Mouse (Mus musculus) heart, adult 2 months (tissue): ENCODE results near the gene Nup93. TPM values are rescaled to one million over a fixed set of nuclear protein-coding genes. Genes with fewer than 3 reads are reported as not detected.

Experiments used
- DNase-seq, 2 experiments: peaks; one replicate each; pipeline ENCODE4 v3.0.0; 2021
- H3K27ac ChIP-seq: fragments of 200-600 bp; 2 replicates; pipeline ENCODE4 v1.8.1; 2022
- H3K27me3 ChIP-seq: fragments of 200-500 bp; 2 replicates; pipeline ENCODE4 v1.6.1; 2012; ENCODE audit warnings: mild to moderate bottlenecking, low read length, inconsistent platforms, mixed read lengths; ENCODE audit not compliant: control insufficient read depth, insufficient read depth
- H3K36me3 ChIP-seq: fragments of 200-500 bp; 2 replicates; pipeline ENCODE4 v1.6.1; 2012; ENCODE audit warnings: low read length, inconsistent platforms; ENCODE audit not compliant: control insufficient read depth, insufficient read depth
- H3K4me1 ChIP-seq: fragments of 200-500 bp; 2 replicates; pipeline ENCODE4 v1.6.1; 2011; ENCODE audit warnings: low read length; ENCODE audit not compliant: control insufficient read depth, insufficient read depth
- H3K4me3 ChIP-seq: fragments of 200-600 bp; 2 replicates; pipeline ENCODE4 v1.8.1; 2022
- H3K79me2 ChIP-seq: fragments of 200-500 bp; replicated peaks from 2 replicates; pipeline ENCODE4 v1.6.1; 2012; ENCODE audit warnings: mild to moderate bottlenecking, inconsistent platforms, low read length, moderate library complexity, mixed read lengths; ENCODE audit not compliant: control insufficient read depth, insufficient read depth
- H3K9ac ChIP-seq: fragments of 200-500 bp; 2 replicates; pipeline ENCODE4 v1.6.1; 2012; ENCODE audit warnings: low read depth, mild to moderate bottlenecking, control low read depth, inconsistent platforms, low read length, mixed read lengths
- CTCF ChIP-seq: fragments of 200-600 bp; IDR thresholded peaks from 2 replicates; pipeline ENCODE4 v1.8.1; 2022; ENCODE audit warnings: antibody characterized with exemption, mild to moderate bottlenecking, moderate library complexity
- EP300 ChIP-seq: fragments of 200-500 bp; IDR thresholded peaks from 2 replicates; pipeline ENCODE4 v1.6.1; 2011; ENCODE audit warnings: low read depth, low read length, control low read depth; ENCODE audit not compliant: insufficient read depth
- POLR2A ChIP-seq: fragments of 200-500 bp; IDR thresholded peaks from 2 replicates; pipeline ENCODE4 v1.6.1; 2011; ENCODE audit warnings: mild to moderate bottlenecking, low read depth, low read length, control low read depth; ENCODE audit not compliant: insufficient read depth
- WGBS: fragments of 180-500 bp; shearing (Covaris S2); methylation state at CpG from one replicate; pipeline ENCODE4 v1.1.7; 2018; 5-methylcytosine and 5-hydroxymethylcytosine counted together
- intact Hi-C: fragments of 180-260 bp; cut with DNase I; formaldehyde crosslinking; loops from one replicate; pipeline ENCODE4 v1.15.1; 2025
- polyA plus RNA-seq: library from polyadenylated mRNA; depleted of rRNA; stranded (reverse); fragments of >200 nt; gene quantifications from 2 replicates; pipeline ENCODE4 v1.2.3, GENCODE M21; 2012
- total RNA-seq, 2 experiments: library from RNA; stranded (reverse); gene quantifications; 2 replicates each; pipeline ENCODE4 v1.2.3; 2021

Nup93 gene
- total and polyA plus RNA-seq, 3 experiments = 11.7 to 15.5 (median 13.7) TPM

- TF ChIP-seq EP300 (no peak), POLR2A (no peak), CTCF (no peak)
- H3K36me3 ChIP-seq = no peaks in the 10 kb centered on the region
- no peak for DNase-seq
- H3K27ac ChIP-seq = no peak overlapping the region
- H3K4me1 ChIP-seq = 0 out of 2 replicates have a peak, but pooled peaks cover 2% of the 10 kb centered on the region
- 33% methylated on average over 12 of the region's 12 CpGs for WGBS
- H3K27me3 ChIP-seq = no peaks in the 10 kb centered on the region
- no peaks in the 10 kb centered on the region for H3K79me2 ChIP-seq
- intact Hi-C loops = no loop called here
- H3K9ac ChIP-seq = no peak overlapping the region
- no peak overlapping the region for H3K4me3 ChIP-seq
Observed at GRCm38 (mm10) chr8:94324071-94324470, 109.7 kb downstream of the Nup93 start.

- Histone ChIP-seq H3K27me3 (no peaks in the 10 kb centered on the region), H3K27ac (no peak overlapping the region), H3K9ac (no peak overlapping the region), H3K79me2 (no peaks in the 10 kb centered on the region), H3K4me1 (0 out of 2 replicates have a peak, but pooled peaks cover 2% of the 10 kb centered on the region), H3K36me3 (no peaks in the 10 kb centered on the region), H3K4me3 (no peak overlapping the region)
- no peak for DNase-seq
- WGBS = 42% methylated on average over 4 of the region's 4 CpGs
- no peak for TF ChIP-seq EP300
- intact Hi-C loops = no loop called here
Observed at GRCm38 (mm10) chr8:94326016-94326415, 111.7 kb downstream of the Nup93 start.

DNA sequence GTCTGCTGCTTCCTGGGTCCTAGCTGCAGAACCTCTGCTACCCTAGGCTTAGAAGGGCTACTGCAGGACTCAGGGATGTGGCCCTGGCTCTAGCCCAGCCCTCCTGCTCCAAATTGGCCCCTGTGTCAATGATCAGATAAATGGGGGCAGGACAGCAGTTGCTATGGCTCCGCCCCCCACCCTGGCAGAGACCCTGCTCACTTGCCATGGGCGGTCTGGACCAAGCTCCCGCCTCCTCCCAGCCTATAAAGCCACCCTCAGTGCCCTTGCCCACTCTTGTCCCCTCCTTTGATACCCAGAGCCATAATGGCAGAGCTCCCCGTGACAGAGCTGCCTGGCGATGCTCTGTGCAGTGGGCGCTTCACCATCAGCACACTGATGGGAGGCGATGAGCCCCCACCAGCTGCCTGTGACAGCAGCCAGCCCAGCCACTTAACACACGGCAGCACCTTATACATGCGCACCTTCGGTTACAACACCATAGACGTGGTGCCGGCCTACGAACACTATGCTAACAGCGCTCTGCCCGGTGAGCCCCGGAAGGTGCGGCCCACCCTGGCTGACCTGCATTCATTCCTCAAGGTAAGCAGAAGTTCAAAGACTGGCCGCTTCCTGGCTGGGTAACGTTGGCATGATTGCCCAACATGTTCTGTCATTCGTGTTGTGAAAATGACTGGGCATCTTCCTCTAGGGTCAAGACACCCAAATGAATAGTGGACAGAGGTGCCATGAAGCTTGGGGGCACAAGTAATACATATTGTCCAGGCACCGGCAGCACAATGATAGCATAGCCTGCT is 114.8 kb downstream of the Nup93 start, which contains the start of gene Slc12a3:
TSS of gene Slc12a3 (plus strand) at position 270 of the 797 bp plus-strand sequence.
- Histone ChIP-seq H3K79me2 (no peaks in the 10 kb centered on the region), H3K27ac (no peak within 1 kb of the TSS), H3K4me1 (0 out of 2 replicates have a peak, but pooled peaks cover 2% of the 10 kb centered on the region), H3K27me3 (no peaks in the 10 kb centered on the region), H3K4me3 (no peak within 1 kb of the TSS), H3K9ac (no peak within 1 kb of the TSS), H3K36me3 (no peaks in the 10 kb centered on the region)
- WGBS = 80% methylated on average over 21 of the region's 21 CpGs
- intact Hi-C loops = no loop called here
- TF ChIP-seq CTCF = no peak
- no peak for TF ChIP-seq POLR2A
- TF ChIP-seq EP300 = no peak
- DNase-seq = no peak

- no peak overlapping the region for H3K9ac ChIP-seq
- peak; percentile 93 for TF ChIP-seq CTCF
- no peak for TF ChIP-seq POLR2A
- TF ChIP-seq EP300 = 0 out of 2 replicates have a peak, but pooled peaks have one; percentile 42
- DNase-seq = no peak
- H3K27me3 ChIP-seq = no peaks in the 10 kb centered on the region
- no peaks in the 10 kb centered on the region for H3K4me1 ChIP-seq
- intact Hi-C loops = loop anchor here (1.0 to 5.0 kb wide), 3 partner anchors 66 to 252 kb away; no protein-coding TSS in a partner anchor
- H3K27ac ChIP-seq = no peak overlapping the region
- H3K36me3 ChIP-seq = no peaks in the 10 kb centered on the region
- no peaks in the 10 kb centered on the region for H3K79me2 ChIP-seq
- no peak overlapping the region for H3K4me3 ChIP-seq
- 25% methylated on average over 4 of the region's 4 CpGs for WGBS
Observed at GRCm38 (mm10) chr8:94330733-94331132, 116.4 kb downstream of the Nup93 start.

GRCm38 (mm10) chr8:94333345-94333744 is 119.0 kb downstream of the Nup93 start:
- H3K27ac ChIP-seq = no peak overlapping the region
- TF ChIP-seq POLR2A (no peak), CTCF (peak; percentile 50), EP300 (no peak)
- no peak for DNase-seq
- no peaks in the 10 kb centered on the region for H3K79me2 ChIP-seq
- H3K4me1 ChIP-seq = no peaks in the 10 kb centered on the region
- H3K27me3 ChIP-seq = no peaks in the 10 kb centered on the region
- H3K9ac ChIP-seq = no peak overlapping the region
- intact Hi-C loops = loop anchor here (5.0 kb wide), 1 partner anchor 249 kb away; no protein-coding TSS in a partner anchor
- 50% methylated on average over 5 of the region's 5 CpGs for WGBS
- no peaks in the 10 kb centered on the region for H3K36me3 ChIP-seq
- H3K4me3 ChIP-seq = no peak overlapping the region

GRCm38 (mm10) chr8:94337559-94337958 is 123.2 kb downstream of the Nup93 start:
- H3K9ac ChIP-seq = no peak overlapping the region
- no peak for DNase-seq
- no peaks in the 10 kb centered on the region for H3K4me1 ChIP-seq
- H3K27ac ChIP-seq = no peak overlapping the region
- H3K79me2 ChIP-seq = no peaks in the 10 kb centered on the region
- no peaks in the 10 kb centered on the region for H3K36me3 ChIP-seq
- intact Hi-C loops = no loop called here
- H3K4me3 ChIP-seq = no peak overlapping the region
- no peaks in the 10 kb centered on the region for H3K27me3 ChIP-seq
- TF ChIP-seq CTCF (no peak), POLR2A (no peak), EP300 (no peak)
- 73% methylated on average over 8 of the region's 8 CpGs for WGBS
